Mouse (Mus musculus): ENCODE results near the gene Syn3. TPM values are rescaled to one million over a fixed set of nuclear protein-coding genes. Genes with fewer than 3 reads are reported as not detected.

Gene Syn3
- polyA plus RNA-seq, 1 experiment from 2014 or later, result 44.1 TPM

- no peaks in the 10 kb centered on the region for H3K36me3 ChIP-seq (ENCODE audit: control insufficient read depth, insufficient read depth, low read length)
- ATAC-seq (ENCODE audit: low read depth), result no peak
- no peaks in the 10 kb centered on the region for H3K9me3 ChIP-seq (ENCODE audit: control insufficient read depth, low read length)
- no peak overlapping the region for H3K9ac ChIP-seq (replicated peaks; ENCODE audit: low read depth, low read length)
- no peak overlapping the region for H3K4me2 ChIP-seq (ENCODE audit: low read depth, low read length)
- no peaks in the 10 kb centered on the region for H3K4me1 ChIP-seq (ENCODE audit: control insufficient read depth, insufficient read depth, low read length)
- no peak overlapping the region for H3K27ac ChIP-seq (ENCODE audit: low read depth, low read length)
- H3K4me3 ChIP-seq (ENCODE audit: low read depth, low read length), result no peak overlapping the region
- 92% methylated on average over 3 of the region's 3 CpGs for WGBS
- no peaks in the 10 kb centered on the region for H3K27me3 ChIP-seq (ENCODE audit: control insufficient read depth, insufficient read depth, low read length)
These were observed 427.9 kb downstream of the Syn3 start for GRCm38 (mm10) chr10:86070751-86071150.

GRCm38 (mm10) chr10:86069341-86069740 lies 429.4 kb downstream of the Syn3 start:
- Histone ChIP-seq H3K36me3 (ENCODE audit: control insufficient read depth, insufficient read depth, low read length) (no peaks in the 10 kb centered on the region), H3K27me3 (ENCODE audit: control insufficient read depth, insufficient read depth, low read length) (no peaks in the 10 kb centered on the region), H3K4me2 (ENCODE audit: low read depth, low read length) (no peak overlapping the region), H3K4me1 (ENCODE audit: control insufficient read depth, insufficient read depth, low read length) (no peaks in the 10 kb centered on the region), H3K4me3 (ENCODE audit: low read depth, low read length) (no peak overlapping the region), H3K9me3 (ENCODE audit: control insufficient read depth, low read length) (no peaks in the 10 kb centered on the region), H3K9ac (replicated peaks; ENCODE audit: low read depth, low read length) (no peak overlapping the region), H3K27ac (ENCODE audit: low read depth, low read length) (no peak overlapping the region)
- 22% methylated on average over 3 of the region's 3 CpGs for WGBS
- ATAC-seq (ENCODE audit: low read depth), result peak; percentile 32; the same call in 1 of the 2 replicates

- Histone ChIP-seq H3K9me3 (ENCODE audit: control insufficient read depth, low read length) (no peaks in the 10 kb centered on the region), H3K4me1 (ENCODE audit: control insufficient read depth, insufficient read depth, low read length) (no peaks in the 10 kb centered on the region), H3K36me3 (ENCODE audit: control insufficient read depth, insufficient read depth, low read length) (no peaks in the 10 kb centered on the region), H3K4me2 (ENCODE audit: low read depth, low read length) (no peak overlapping the region), H3K9ac (replicated peaks; ENCODE audit: low read depth, low read length) (no peak overlapping the region), H3K27me3 (ENCODE audit: control insufficient read depth, insufficient read depth, low read length) (no peaks in the 10 kb centered on the region), H3K27ac (ENCODE audit: low read depth, low read length) (no peak overlapping the region), H3K4me3 (ENCODE audit: low read depth, low read length) (no peak overlapping the region)
- 78% methylated on average over 10 of the region's 10 CpGs for WGBS
- no peak for ATAC-seq (ENCODE audit: low read depth)
These were observed 430.8 kb downstream of the Syn3 start for GRCm38 (mm10) chr10:86067911-86068310.

GRCm38 (mm10) chr10:86066651-86067050 lies 432.0 kb downstream of the Syn3 start:
- 79% methylated on average over 5 of the region's 5 CpGs for WGBS
- ATAC-seq (ENCODE audit: low read depth), result no peak
- H3K9ac ChIP-seq (replicated peaks; ENCODE audit: low read depth, low read length), result no peak overlapping the region
- H3K9me3 ChIP-seq (ENCODE audit: control insufficient read depth, low read length), result no peaks in the 10 kb centered on the region
- no peak overlapping the region for H3K4me2 ChIP-seq (ENCODE audit: low read depth, low read length)
- no peak overlapping the region for H3K27ac ChIP-seq (ENCODE audit: low read depth, low read length)
- H3K36me3 ChIP-seq (ENCODE audit: control insufficient read depth, insufficient read depth, low read length), result no peaks in the 10 kb centered on the region
- no peak overlapping the region for H3K4me3 ChIP-seq (ENCODE audit: low read depth, low read length)
- no peaks in the 10 kb centered on the region for H3K27me3 ChIP-seq (ENCODE audit: control insufficient read depth, insufficient read depth, low read length)
- no peaks in the 10 kb centered on the region for H3K4me1 ChIP-seq (ENCODE audit: control insufficient read depth, insufficient read depth, low read length)

- Histone ChIP-seq H3K4me2 (ENCODE audit: low read depth, low read length) (no peak overlapping the region), H3K9ac (replicated peaks; ENCODE audit: low read depth, low read length) (no peak overlapping the region), H3K27ac (ENCODE audit: low read depth, low read length) (no peak overlapping the region), H3K27me3 (ENCODE audit: control insufficient read depth, insufficient read depth, low read length) (no peaks in the 10 kb centered on the region), H3K9me3 (ENCODE audit: control insufficient read depth, low read length) (no peaks in the 10 kb centered on the region), H3K36me3 (ENCODE audit: control insufficient read depth, insufficient read depth, low read length) (no peaks in the 10 kb centered on the region), H3K4me1 (ENCODE audit: control insufficient read depth, insufficient read depth, low read length) (no peaks in the 10 kb centered on the region), H3K4me3 (ENCODE audit: low read depth, low read length) (no peak overlapping the region)
- ATAC-seq (ENCODE audit: low read depth), result no peak
- WGBS, result 78% methylated on average over 1 of the region's 1 CpGs
These were observed 433.0 kb downstream of the Syn3 start for GRCm38 (mm10) chr10:86065661-86066060.

GRCm38 (mm10) chr10:86064937-86065336 lies 433.8 kb downstream of the Syn3 start:
- Histone ChIP-seq H3K4me3 (ENCODE audit: low read depth, low read length) (no peak overlapping the region), H3K27ac (ENCODE audit: low read depth, low read length) (no peak overlapping the region), H3K9ac (replicated peaks; ENCODE audit: low read depth, low read length) (no peak overlapping the region), H3K4me1 (ENCODE audit: control insufficient read depth, insufficient read depth, low read length) (no peaks in the 10 kb centered on the region), H3K36me3 (ENCODE audit: control insufficient read depth, insufficient read depth, low read length) (no peaks in the 10 kb centered on the region), H3K9me3 (ENCODE audit: control insufficient read depth, low read length) (no peaks in the 10 kb centered on the region), H3K27me3 (ENCODE audit: control insufficient read depth, insufficient read depth, low read length) (no peaks in the 10 kb centered on the region), H3K4me2 (ENCODE audit: low read depth, low read length) (no peak overlapping the region)
- ATAC-seq (ENCODE audit: low read depth), result peak; percentile 87
- 8% methylated on average over 4 of the region's 4 CpGs for whole genome bisulfite sequencing

- no peak for ATAC-seq (ENCODE audit: low read depth)
- H3K9ac ChIP-seq (replicated peaks; ENCODE audit: low read depth, low read length), result no peak overlapping the region
- H3K4me3 ChIP-seq (ENCODE audit: low read depth, low read length), result no peak overlapping the region
- no peaks in the 10 kb centered on the region for H3K36me3 ChIP-seq (ENCODE audit: control insufficient read depth, insufficient read depth, low read length)
- H3K9me3 ChIP-seq (ENCODE audit: control insufficient read depth, low read length), result no peaks in the 10 kb centered on the region
- H3K4me1 ChIP-seq (ENCODE audit: control insufficient read depth, insufficient read depth, low read length), result no peaks in the 10 kb centered on the region
- no peaks in the 10 kb centered on the region for H3K27me3 ChIP-seq (ENCODE audit: control insufficient read depth, insufficient read depth, low read length)
- WGBS, result 94% methylated on average over 8 of the region's 8 CpGs
- no peak overlapping the region for H3K27ac ChIP-seq (ENCODE audit: low read depth, low read length)
- H3K4me2 ChIP-seq (ENCODE audit: low read depth, low read length), result no peak overlapping the region
These were observed 435.7 kb downstream of the Syn3 start for GRCm38 (mm10) chr10:86063018-86063384.

GRCm38 (mm10) chr10:86062261-86063017 lies 436.3 kb downstream of the Syn3 start:
- 65% methylated on average over 5 of the region's 5 CpGs for WGBS
- no peak overlapping the region for H3K27ac ChIP-seq (ENCODE audit: low read depth, low read length)
- ATAC-seq (ENCODE audit: low read depth), result no peak
- no peak overlapping the region for H3K4me3 ChIP-seq (ENCODE audit: low read depth, low read length)
- no peaks in the 10 kb centered on the region for H3K36me3 ChIP-seq (ENCODE audit: control insufficient read depth, insufficient read depth, low read length)
- H3K9me3 ChIP-seq (ENCODE audit: control insufficient read depth, low read length), result no peaks in the 10 kb centered on the region
- H3K27me3 ChIP-seq (ENCODE audit: control insufficient read depth, insufficient read depth, low read length), result no peaks in the 10 kb centered on the region
- H3K4me2 ChIP-seq (ENCODE audit: low read depth, low read length), result no peak overlapping the region
- no peak overlapping the region for H3K9ac ChIP-seq (replicated peaks; ENCODE audit: low read depth, low read length)
- no peaks in the 10 kb centered on the region for H3K4me1 ChIP-seq (ENCODE audit: control insufficient read depth, insufficient read depth, low read length)

GRCm38 (mm10) chr10:86060267-86060666 lies 438.4 kb downstream of the Syn3 start:
- no peak overlapping the region for H3K4me3 ChIP-seq (ENCODE audit: low read depth, low read length)
- H3K4me1 ChIP-seq (ENCODE audit: control insufficient read depth, insufficient read depth, low read length), result no peaks in the 10 kb centered on the region
- ATAC-seq (ENCODE audit: low read depth), result no peak
- 50% methylated on average over 3 of the region's 3 CpGs for WGBS
- H3K4me2 ChIP-seq (ENCODE audit: low read depth, low read length), result no peak overlapping the region
- H3K36me3 ChIP-seq (ENCODE audit: control insufficient read depth, insufficient read depth, low read length), result peaks cover 7% of the 10 kb centered on the region; the same call in 1 of the 2 replicates
- H3K9me3 ChIP-seq (ENCODE audit: control insufficient read depth, low read length), result no peaks in the 10 kb centered on the region
- H3K27me3 ChIP-seq (ENCODE audit: control insufficient read depth, insufficient read depth, low read length), result no peaks in the 10 kb centered on the region
- H3K27ac ChIP-seq (ENCODE audit: low read depth, low read length), result no peak overlapping the region
- H3K9ac ChIP-seq (replicated peaks; ENCODE audit: low read depth, low read length), result no peak overlapping the region
